Mouse (Mus musculus) embryonic facial prominence, embryonic 12.5 days (tissue): Measurements from ENCODE around the gene St6galnac3. TPM values are rescaled to one million over a fixed set of nuclear protein-coding genes. Genes with fewer than 3 reads are reported as not detected.

Experiments
- ATAC-seq: fragments of 200-750 bp; cut with Nextera tagmentation; 2 replicates; pipeline ENCODE4 v1.8.0; 2017; ENCODE audit not compliant: insufficient number of reproducible peaks, insufficient read depth, low FRiP score, low TSS enrichment
- H3K27ac ChIP-seq: fragments of 300-500 bp; sonication (generic); 2 replicates; pipeline ENCODE4 v1.5.1; 2016; ENCODE audit warnings: mild to moderate bottlenecking
- H3K27me3 ChIP-seq: fragments of 300-500 bp; sonication (generic); 2 replicates; pipeline ENCODE4 v1.6.1; 2016; ENCODE audit warnings: mild to moderate bottlenecking, moderate library complexity
- H3K36me3 ChIP-seq: fragments of 300-500 bp; sonication (generic); 2 replicates; pipeline ENCODE4 v1.6.1; 2016; ENCODE audit warnings: mild to moderate bottlenecking
- H3K4me1 ChIP-seq: fragments of 300-500 bp; sonication (generic); 2 replicates; pipeline ENCODE4 v1.6.1; 2016
- H3K4me2 ChIP-seq: fragments of 300-500 bp; sonication (generic); replicated peaks from 2 replicates; pipeline ENCODE4 v1.6.1; 2016; ENCODE audit warnings: mild to moderate bottlenecking, moderate library complexity
- H3K4me3 ChIP-seq: fragments of 300-500 bp; sonication (generic); 2 replicates; pipeline ENCODE4 v1.5.1; 2016; ENCODE audit warnings: mild to moderate bottlenecking
- H3K9ac ChIP-seq: fragments of 300-500 bp; sonication (generic); 2 replicates; pipeline ENCODE4 v1.6.1; 2016; ENCODE audit warnings: mild to moderate bottlenecking, moderate library complexity
- H3K9me3 ChIP-seq: fragments of 300-500 bp; sonication (generic); 2 replicates; pipeline ENCODE4 v1.6.1; 2016; ENCODE audit warnings: mild to moderate bottlenecking, moderate library complexity
- WGBS: fragments of 180-500 bp; shearing (Covaris S2); methylation state at CpG from one replicate; pipeline ENCODE4 v1.1.7; 2016; 5-methylcytosine and 5-hydroxymethylcytosine counted together
- polyA plus RNA-seq: library from polyadenylated mRNA; unstranded; fragments of >200 nt; fragmentation: Nextera tagmentation; extraction: Ambion mirVana; gene quantifications from 2 replicates; pipeline ENCODE4 v1.2.1, GENCODE M21; 2016

St6galnac3 gene
- polyA plus RNA-seq, 1 experiment from 2014 or later = 70.2 TPM

GRCm38 (mm10) chr3:153605089-153605766 is 119.7 kb downstream of the St6galnac3 start:
- Histone ChIP-seq H3K4me1 (peaks cover 6% of the 10 kb centered on the region; the same call in 1 of the 2 replicates), H3K27ac (0 out of 2 replicates have a peak overlapping the region, but pooled peaks have one; percentile 23), H3K4me3 (no peak overlapping the region), H3K27me3 (no peaks in the 10 kb centered on the region), H3K9me3 (no peaks in the 10 kb centered on the region), H3K9ac (no peak overlapping the region), H3K36me3 (no peaks in the 10 kb centered on the region), H3K4me2 (no peak overlapping the region)
- 78% methylated on average over 19 of the region's 19 CpGs for WGBS
- ATAC-seq = no peak

- ATAC-seq = no peak
- no peaks in the 10 kb centered on the region for H3K9me3 ChIP-seq
- no peak overlapping the region for H3K4me2 ChIP-seq
- 74% methylated on average over 2 of the region's 2 CpGs for WGBS
- H3K36me3 ChIP-seq = no peaks in the 10 kb centered on the region
- 0 out of 2 replicates have a peak, but pooled peaks cover under 1% of the 10 kb centered on the region for H3K4me1 ChIP-seq
- H3K4me3 ChIP-seq = no peak overlapping the region
- H3K27me3 ChIP-seq = no peaks in the 10 kb centered on the region
- no peak overlapping the region for H3K9ac ChIP-seq
- H3K27ac ChIP-seq = no peak overlapping the region
Observed at GRCm38 (mm10) chr3:153599179-153599578, 125.8 kb downstream of the St6galnac3 start.

- Histone ChIP-seq H3K9me3 (no peaks in the 10 kb centered on the region), H3K27ac (no peak overlapping the region), H3K4me1 (peaks cover 6% of the 10 kb centered on the region; the same call in 1 of the 2 replicates), H3K9ac (no peak overlapping the region), H3K4me3 (no peak overlapping the region), H3K36me3 (no peaks in the 10 kb centered on the region), H3K27me3 (no peaks in the 10 kb centered on the region), H3K4me2 (no peak overlapping the region)
- no peak for ATAC-seq
- WGBS = 92% methylated on average over 6 of the region's 6 CpGs
Observed at GRCm38 (mm10) chr3:153598631-153599030, 126.3 kb downstream of the St6galnac3 start.

- no peak for ATAC-seq
- 86% methylated on average over 9 of the region's 9 CpGs for WGBS
- H3K9me3 ChIP-seq = no peaks in the 10 kb centered on the region
- no peak overlapping the region for H3K9ac ChIP-seq
- H3K4me2 ChIP-seq = no peak overlapping the region
- H3K27ac ChIP-seq = no peak overlapping the region
- H3K27me3 ChIP-seq = no peaks in the 10 kb centered on the region
- peaks cover 8% of the 10 kb centered on the region; the same call in 1 of the 2 replicates for H3K4me1 ChIP-seq
- H3K4me3 ChIP-seq = no peak overlapping the region
- H3K36me3 ChIP-seq = no peaks in the 10 kb centered on the region
Observed at GRCm38 (mm10) chr3:153594531-153594930, 130.4 kb downstream of the St6galnac3 start.

- H3K4me1 ChIP-seq = peaks cover 8% of the 10 kb centered on the region; the same call in 1 of the 2 replicates
- H3K4me3 ChIP-seq = no peak overlapping the region
- H3K9ac ChIP-seq = no peak overlapping the region
- H3K36me3 ChIP-seq = no peaks in the 10 kb centered on the region
- H3K27ac ChIP-seq = no peak overlapping the region
- no peaks in the 10 kb centered on the region for H3K27me3 ChIP-seq
- 70% methylated on average over 4 of the region's 4 CpGs for WGBS
- no peak overlapping the region for H3K4me2 ChIP-seq
- H3K9me3 ChIP-seq = no peaks in the 10 kb centered on the region
- ATAC-seq = no peak
Observed at GRCm38 (mm10) chr3:153593978-153594377, 131.0 kb downstream of the St6galnac3 start.

GRCm38 (mm10) chr3:153593103-153593502 is 131.9 kb downstream of the St6galnac3 start:
- Histone ChIP-seq H3K27ac (no peak overlapping the region), H3K4me3 (no peak overlapping the region), H3K9me3 (no peaks in the 10 kb centered on the region), H3K4me1 (peaks cover 12% of the 10 kb centered on the region; the same call in 1 of the 2 replicates), H3K27me3 (no peaks in the 10 kb centered on the region), H3K36me3 (no peaks in the 10 kb centered on the region), H3K9ac (no peak overlapping the region), H3K4me2 (no peak overlapping the region)
- 84% methylated on average over 3 of the region's 3 CpGs for WGBS
- no peak for ATAC-seq

- 0 out of 2 replicates have a peak, but pooled peaks cover 13% of the 10 kb centered on the region for H3K4me1 ChIP-seq
- no peak overlapping the region for H3K9ac ChIP-seq
- H3K9me3 ChIP-seq = no peaks in the 10 kb centered on the region
- no peak overlapping the region for H3K4me2 ChIP-seq
- no peak overlapping the region for H3K4me3 ChIP-seq
- 18% methylated on average over 1 of the region's 1 CpGs for WGBS
- H3K36me3 ChIP-seq = no peaks in the 10 kb centered on the region
- ATAC-seq = no peak
- H3K27me3 ChIP-seq = no peaks in the 10 kb centered on the region
- no peak overlapping the region for H3K27ac ChIP-seq
Observed at GRCm38 (mm10) chr3:153587594-153587993, 137.4 kb downstream of the St6galnac3 start.

- Histone ChIP-seq H3K36me3 (no peaks in the 10 kb centered on the region), H3K4me3 (no peak overlapping the region)
- 68% methylated on average over 3 of the region's 3 CpGs for WGBS
Observed at GRCm38 (mm10) chr3:153584836-153585235, 140.1 kb downstream of the St6galnac3 start.

GRCm38 (mm10) chr3:153582065-153582464 is 142.9 kb downstream of the St6galnac3 start:
- Histone ChIP-seq H3K27ac (no peak overlapping the region), H3K9me3 (no peaks in the 10 kb centered on the region), H3K9ac (no peak overlapping the region), H3K36me3 (no peaks in the 10 kb centered on the region), H3K4me2 (no peak overlapping the region), H3K4me3 (no peak overlapping the region), H3K27me3 (no peaks in the 10 kb centered on the region), H3K4me1 (peaks cover 14% of the 10 kb centered on the region)
- 37% methylated on average over 4 of the region's 4 CpGs for WGBS
- ATAC-seq = no peak

More at GRCm38 (mm10) chr3:153584836-153585235, 140.1 kb downstream of the St6galnac3 start:
- H3K4me1 ChIP-seq = peaks cover 22% of the 10 kb centered on the region
- no peak overlapping the region for H3K27ac ChIP-seq
- no peaks in the 10 kb centered on the region for H3K9me3 ChIP-seq
- H3K9ac ChIP-seq = no peak overlapping the region
- no peaks in the 10 kb centered on the region for H3K27me3 ChIP-seq
- no peak overlapping the region for H3K4me2 ChIP-seq
- no peak for ATAC-seq

GRCm38 (mm10) chr3:153580625-153581024 is 144.3 kb downstream of the St6galnac3 start:
- ATAC-seq = no peak
- Histone ChIP-seq H3K9ac (no peak overlapping the region; the same call in 1 of the 2 replicates), H3K9me3 (no peaks in the 10 kb centered on the region), H3K27ac (no peak overlapping the region), H3K4me2 (no peak overlapping the region), H3K27me3 (no peaks in the 10 kb centered on the region), H3K4me1 (peaks cover 9% of the 10 kb centered on the region), H3K36me3 (no peaks in the 10 kb centered on the region), H3K4me3 (no peak overlapping the region)
- WGBS = 44% methylated on average over 2 of the region's 2 CpGs

GRCm38 (mm10) chr3:153580136-153580535 is 144.8 kb downstream of the St6galnac3 start:
- Histone ChIP-seq H3K9me3 (no peaks in the 10 kb centered on the region), H3K4me3 (no peak overlapping the region), H3K4me2 (no peak overlapping the region), H3K4me1 (peaks cover 9% of the 10 kb centered on the region), H3K27me3 (no peaks in the 10 kb centered on the region), H3K36me3 (no peaks in the 10 kb centered on the region), H3K9ac (no peak overlapping the region), H3K27ac (no peak overlapping the region)
- ATAC-seq = no peak
- 80% methylated on average over 3 of the region's 3 CpGs for WGBS

GRCm38 (mm10) chr3:153577286-153577685 is 147.7 kb downstream of the St6galnac3 start:
- no peak overlapping the region for H3K4me2 ChIP-seq
- WGBS = 66% methylated on average over 2 of the region's 2 CpGs

More at GRCm38 (mm10) chr3:153577286-153577685, 147.7 kb downstream of the St6galnac3 start:
- Histone ChIP-seq H3K9ac (no peak overlapping the region), H3K4me1 (peaks cover 8% of the 10 kb centered on the region), H3K27me3 (no peaks in the 10 kb centered on the region), H3K27ac (no peak overlapping the region), H3K36me3 (no peaks in the 10 kb centered on the region), H3K9me3 (no peaks in the 10 kb centered on the region), H3K4me3 (no peak overlapping the region)
- ATAC-seq = no peak
